Mouse (Mus musculus) liver, embryonic 12.5 days (tissue): Measurements from ENCODE around the gene 1700123O20Rik. TPM values are rescaled to one million over a fixed set of nuclear protein-coding genes. Genes with fewer than 3 reads are reported as not detected.

Experiments used
- ATAC-seq: fragments of 200-750 bp; cut with Nextera tagmentation; 2 replicates; pipeline ENCODE4 v1.8.0; 2017; ENCODE audit warnings: moderate number of reproducible peaks, mild to moderate bottlenecking, moderate library complexity
- H3K27ac ChIP-seq: fragments of 300-500 bp; sonication (generic); 2 replicates; pipeline ENCODE4 v1.5.1; 2016; ENCODE audit warnings: mild to moderate bottlenecking
- H3K27me3 ChIP-seq: fragments of 300-500 bp; sonication (generic); replicated peaks from 2 replicates; pipeline ENCODE4 v1.6.1; 2016; ENCODE audit warnings: mild to moderate bottlenecking, moderate library complexity
- H3K36me3 ChIP-seq: fragments of 300-500 bp; sonication (generic); 2 replicates; pipeline ENCODE4 v1.6.1; 2016; ENCODE audit warnings: mild to moderate bottlenecking, moderate library complexity
- H3K4me1 ChIP-seq: fragments of 300-500 bp; sonication (generic); 2 replicates; pipeline ENCODE4 v1.6.1; 2016
- H3K4me2 ChIP-seq: fragments of 300-500 bp; sonication (generic); 2 replicates; pipeline ENCODE4 v1.6.1; 2016; ENCODE audit warnings: mild to moderate bottlenecking, moderate library complexity
- H3K4me3 ChIP-seq: fragments of 300-500 bp; sonication (generic); 2 replicates; pipeline ENCODE4 v1.5.1; 2016; ENCODE audit warnings: mild to moderate bottlenecking, moderate library complexity
- H3K9ac ChIP-seq: fragments of 300-500 bp; sonication (generic); 2 replicates; pipeline ENCODE4 v1.6.1; 2016; ENCODE audit warnings: mild to moderate bottlenecking, moderate library complexity
- H3K9me3 ChIP-seq: fragments of 300-500 bp; sonication (generic); replicated peaks from 2 replicates; pipeline ENCODE4 v1.6.1; 2016; ENCODE audit warnings: mild to moderate bottlenecking, moderate library complexity
- WGBS: fragments of 180-500 bp; shearing (Covaris S2); methylation state at CpG from one replicate; pipeline ENCODE4 v1.1.7; 2016; ENCODE audit not compliant: insufficient replicate concordance; 5-methylcytosine and 5-hydroxymethylcytosine counted together
- polyA plus RNA-seq: library from polyadenylated mRNA; unstranded; fragments of >200 nt; fragmentation: Nextera tagmentation; extraction: Ambion mirVana; gene quantifications from 2 replicates; pipeline ENCODE4 v1.2.1, GENCODE M21; 2016

The 1700123O20Rik gene
- polyA plus RNA-seq, 1 experiment from 2014 or later, result 53.9 TPM

- no peak overlapping the region for H3K4me2 ChIP-seq
- no peak overlapping the region for H3K27ac ChIP-seq
- no peaks in the 10 kb centered on the region for H3K27me3 ChIP-seq
- peaks cover 94% of the 10 kb centered on the region for H3K36me3 ChIP-seq
- 59% methylated on average over 4 of the region's 4 CpGs for WGBS
- H3K9me3 ChIP-seq, result no peaks in the 10 kb centered on the region
- no peak for ATAC-seq
- H3K4me1 ChIP-seq, result peaks cover 47% of the 10 kb centered on the region
- no peak overlapping the region for H3K9ac ChIP-seq
- no peak overlapping the region for H3K4me3 ChIP-seq
These were observed 38.1 kb upstream of the 1700123O20Rik start for GRCm38 (mm10) chr14:54647900-54648299.

- H3K36me3 ChIP-seq, result peaks cover 82% of the 10 kb centered on the region
- no peaks in the 10 kb centered on the region for H3K27me3 ChIP-seq
- H3K4me1 ChIP-seq, result peaks cover 60% of the 10 kb centered on the region
- ATAC-seq, result peak; percentile 46
- H3K9ac ChIP-seq, result no peak overlapping the region
- H3K4me3 ChIP-seq, result no peak overlapping the region
- H3K4me2 ChIP-seq, result 0 out of 2 replicates have a peak overlapping the region, but pooled peaks have one; percentile 91
- 57% methylated on average over 23 of the region's 23 CpGs for WGBS
- no peaks in the 10 kb centered on the region for H3K9me3 ChIP-seq
- H3K27ac ChIP-seq, result 0 out of 2 replicates have a peak overlapping the region, but pooled peaks have one; percentile 54
These were observed 35.2 kb upstream of the 1700123O20Rik start for GRCm38 (mm10) chr14:54650621-54651454.

GRCm38 (mm10) chr14:54651556-54651955, 34.5 kb upstream of the 1700123O20Rik start:
- Histone ChIP-seq H3K27me3 (no peaks in the 10 kb centered on the region), H3K4me2 (peak overlapping the region; percentile 91; the same call in 1 of the 2 replicates), H3K4me1 (peaks cover 60% of the 10 kb centered on the region), H3K36me3 (peaks cover 82% of the 10 kb centered on the region), H3K4me3 (no peak overlapping the region), H3K9ac (no peak overlapping the region), H3K27ac (peak overlapping the region; percentile 54; the same call in 1 of the 2 replicates), H3K9me3 (no peaks in the 10 kb centered on the region)
- WGBS, result 68% methylated on average over 4 of the region's 4 CpGs
- no peak for ATAC-seq

GRCm38 (mm10) chr14:54652787-54653186, 33.2 kb upstream of the 1700123O20Rik start:
- peak overlapping the region; percentile 91 for H3K4me2 ChIP-seq
- no peaks in the 10 kb centered on the region for H3K9me3 ChIP-seq
- peak overlapping the region; percentile 75 for H3K4me3 ChIP-seq
- no peaks in the 10 kb centered on the region for H3K27me3 ChIP-seq
- H3K9ac ChIP-seq, result peak overlapping the region; percentile 83
- H3K27ac ChIP-seq, result peak overlapping the region; percentile 85
- no peak for ATAC-seq
- WGBS, result 3% methylated on average over 7 of the region's 7 CpGs
- peaks cover 82% of the 10 kb centered on the region for H3K36me3 ChIP-seq
- H3K4me1 ChIP-seq, result peaks cover 59% of the 10 kb centered on the region

GRCm38 (mm10) chr14:54653496-54653895, 32.5 kb upstream of the 1700123O20Rik start:
- no peaks in the 10 kb centered on the region for H3K27me3 ChIP-seq
- H3K4me2 ChIP-seq, result peak overlapping the region; percentile 91

DNA sequence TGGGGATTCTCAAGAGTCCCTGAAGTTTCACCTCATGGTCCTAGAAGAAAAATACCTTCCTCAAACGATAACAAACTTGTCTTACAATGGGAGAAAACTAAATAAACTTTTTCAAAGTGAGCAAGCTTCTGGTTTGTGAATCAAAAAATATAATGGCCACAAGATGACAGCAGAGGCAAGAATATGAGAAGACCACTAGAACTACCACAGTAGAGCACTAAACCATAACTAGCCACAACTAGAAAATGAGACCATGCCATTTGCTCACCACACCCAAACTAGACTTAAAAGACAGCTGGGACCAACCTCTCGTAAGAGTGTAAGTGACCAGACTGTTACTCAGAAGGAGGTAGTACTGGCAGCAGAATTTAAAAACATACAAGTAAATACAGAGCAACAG, 26.0 kb upstream of the 1700123O20Rik start:
- Histone ChIP-seq H3K4me1 (no peaks in the 10 kb centered on the region), H3K36me3 (peaks cover 99% of the 10 kb centered on the region), H3K4me3 (no peak overlapping the region), H3K27ac (no peak overlapping the region), H3K9ac (no peak overlapping the region), H3K27me3 (no peaks in the 10 kb centered on the region), H3K4me2 (no peak overlapping the region), H3K9me3 (no peaks in the 10 kb centered on the region)
- ATAC-seq, result no peak
- WGBS, result 80% methylated on average over 2 of the region's 2 CpGs

More at GRCm38 (mm10) chr14:54653496-54653895, 32.5 kb upstream of the 1700123O20Rik start:
- WGBS, result under 1% methylated on average over 12 of the region's 12 CpGs
- Histone ChIP-seq H3K27ac (peak overlapping the region; percentile 85), H3K9ac (peak overlapping the region; percentile 83), H3K4me1 (peaks cover 51% of the 10 kb centered on the region), H3K9me3 (no peaks in the 10 kb centered on the region), H3K36me3 (peaks cover 82% of the 10 kb centered on the region), H3K4me3 (peak overlapping the region; percentile 75)
- ATAC-seq, result peak; percentile 92

GRCm38 (mm10) chr14:54664477-54665222, 21.4 kb upstream of the 1700123O20Rik start:
- ATAC-seq, result no peak
- Histone ChIP-seq H3K4me3 (no peak overlapping the region), H3K4me2 (no peak overlapping the region), H3K4me1 (no peaks in the 10 kb centered on the region), H3K9me3 (no peaks in the 10 kb centered on the region), H3K27me3 (no peaks in the 10 kb centered on the region), H3K27ac (no peak overlapping the region), H3K9ac (no peak overlapping the region), H3K36me3 (peaks cover 98% of the 10 kb centered on the region)
- 89% methylated on average over 10 of the region's 10 CpGs for WGBS

DNA sequence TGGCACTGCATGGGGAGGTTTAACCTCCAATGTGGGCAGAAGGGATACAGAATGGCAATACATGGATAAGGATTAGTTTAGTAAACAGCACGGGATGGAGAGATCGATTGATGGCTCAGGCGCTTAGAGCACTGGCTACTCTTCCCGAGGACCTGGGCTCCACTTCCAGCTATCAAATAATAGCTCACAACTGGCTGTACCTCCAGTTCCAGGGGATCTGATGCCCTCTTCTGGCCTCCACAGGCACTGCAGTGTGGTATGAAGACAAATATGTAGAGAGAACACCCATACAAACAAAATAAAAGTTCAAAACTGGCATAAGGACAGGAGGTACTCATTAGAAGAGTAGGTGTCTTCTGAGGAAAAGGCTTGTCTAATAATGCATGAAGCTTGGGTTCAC, 16.6 kb upstream of the 1700123O20Rik start:
- Histone ChIP-seq H3K4me3 (no peak overlapping the region), H3K9ac (no peak overlapping the region), H3K36me3 (peaks cover 88% of the 10 kb centered on the region), H3K4me1 (no peaks in the 10 kb centered on the region), H3K27me3 (no peaks in the 10 kb centered on the region), H3K9me3 (no peaks in the 10 kb centered on the region), H3K4me2 (no peak overlapping the region), H3K27ac (no peak overlapping the region)
- ATAC-seq, result no peak
- WGBS, result 65% methylated on average over 4 of the region's 4 CpGs

GRCm38 (mm10) chr14:54674317-54674716, 11.7 kb upstream of the 1700123O20Rik start:
- WGBS, result 58% methylated on average over 2 of the region's 2 CpGs
- Histone ChIP-seq H3K36me3 (peaks cover 88% of the 10 kb centered on the region), H3K4me2 (no peak overlapping the region), H3K9me3 (no peaks in the 10 kb centered on the region), H3K4me1 (no peaks in the 10 kb centered on the region), H3K4me3 (no peak overlapping the region), H3K27me3 (no peaks in the 10 kb centered on the region), H3K9ac (no peak overlapping the region), H3K27ac (no peak overlapping the region)
- no peak for ATAC-seq

GRCm38 (mm10) chr14:54676290-54676689, 9.7 kb upstream of the 1700123O20Rik start:
- H3K4me2 ChIP-seq, result no peak overlapping the region
- WGBS, result 83% methylated on average over 5 of the region's 5 CpGs
- no peak overlapping the region for H3K9ac ChIP-seq
- no peaks in the 10 kb centered on the region for H3K9me3 ChIP-seq
- no peaks in the 10 kb centered on the region for H3K4me1 ChIP-seq
- H3K27me3 ChIP-seq, result no peaks in the 10 kb centered on the region
- no peak overlapping the region for H3K27ac ChIP-seq
- no peak overlapping the region for H3K4me3 ChIP-seq
- no peak for ATAC-seq
- peaks cover 91% of the 10 kb centered on the region for H3K36me3 ChIP-seq

GRCm38 (mm10) chr14:54678657-54679304, 7.2 kb upstream of the 1700123O20Rik start:
- Histone ChIP-seq H3K27ac (no peak overlapping the region), H3K36me3 (peaks cover 92% of the 10 kb centered on the region), H3K4me2 (no peak overlapping the region), H3K27me3 (no peaks in the 10 kb centered on the region), H3K4me3 (no peak overlapping the region), H3K9me3 (no peaks in the 10 kb centered on the region), H3K4me1 (peaks cover 21% of the 10 kb centered on the region), H3K9ac (no peak overlapping the region)
- 86% methylated on average over 16 of the region's 16 CpGs for WGBS
- ATAC-seq, result peak; percentile 65; the same call in 1 of the 2 replicates
